Mouse (Mus musculus): ENCODE measurements at regions not wholly inside any gene's neighbourhood (a gene's known extent, or its start where the extent isn't known, plus 50 kb on each side); places are given as distances from the start of the nearest gene placed in this dataset.

DNA sequence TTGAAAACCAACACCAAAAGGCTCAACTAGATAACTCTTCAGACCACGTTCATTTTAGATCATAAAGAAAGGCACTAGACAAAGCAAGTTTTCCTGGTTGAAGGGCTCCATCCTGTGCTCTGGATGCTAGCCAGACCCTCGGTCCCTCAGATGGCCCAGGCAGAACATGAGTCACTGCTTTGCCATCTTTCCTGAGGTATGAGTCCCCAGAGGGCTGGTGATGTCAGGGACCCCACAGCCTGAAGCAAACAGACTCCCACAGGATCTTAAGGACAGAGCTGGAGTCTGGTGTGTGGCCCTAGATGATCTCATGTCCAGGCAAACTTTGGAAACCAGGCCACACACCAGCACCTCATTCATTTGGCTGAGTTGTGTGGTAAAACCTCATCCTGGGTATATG, 203.2 kb upstream of the Six2 start:
- TF ChIP-seq EP300 (IDR thresholded peaks at IDR 0.05; ENCODE audit: low read depth) (no peak), CTCF (IDR thresholded peaks at IDR 0.05; ENCODE audit: low read depth) (no peak)
